Mouse (Mus musculus) testis, postnatal 14 days (tissue): Measurements from ENCODE around the gene Cntnap2.
"Not testable (repeated sequence)": the region's sequence is repeated elsewhere in the genome, so short reads cannot be mapped to it uniquely, and the experiment has no call there.

Experiments
- DNase-seq: peaks from one replicate; pipeline ENCODE4 v3.0.0; 2021; ENCODE audit warnings: low spot score

The Cntnap2 gene

GRCm38 (mm10) chr6:46972640-46973039, 1913.5 kb downstream of the Cntnap2 start:
- DNase-seq = no peak

- no peak for DNase-seq
These were observed 1936.9 kb downstream of the Cntnap2 start for GRCm38 (mm10) chr6:46996010-46996602.

- DNase-seq = no peak
These were observed 1945.3 kb downstream of the Cntnap2 start for GRCm38 (mm10) chr6:47004430-47004829.

- DNase-seq = no peak
These were observed 1953.8 kb downstream of the Cntnap2 start for GRCm38 (mm10) chr6:47012933-47013332.

- DNase-seq = peak; percentile 72
These were observed 1954.4 kb downstream of the Cntnap2 start for GRCm38 (mm10) chr6:47013535-47013934.

- DNase-seq = no peak
These were observed 1955.9 kb downstream of the Cntnap2 start for GRCm38 (mm10) chr6:47014886-47015586.

- no peak for DNase-seq
These were observed 1967.0 kb downstream of the Cntnap2 start for GRCm38 (mm10) chr6:47026064-47026686.

- no peak for DNase-seq
These were observed 1972.2 kb downstream of the Cntnap2 start for GRCm38 (mm10) chr6:47031362-47031761.

GRCm38 (mm10) chr6:47042602-47043001, 1983.4 kb downstream of the Cntnap2 start:
- no peak for DNase-seq

GRCm38 (mm10) chr6:47043586-47043985, 1984.4 kb downstream of the Cntnap2 start:
- DNase-seq = no peak

- DNase-seq = peak; percentile 8
These were observed 1985.4 kb downstream of the Cntnap2 start for GRCm38 (mm10) chr6:47044385-47045200.

GRCm38 (mm10) chr6:47049051-47049450, 1989.9 kb downstream of the Cntnap2 start:
- no peak for DNase-seq

GRCm38 (mm10) chr6:47050319-47051222, 1991.4 kb downstream of the Cntnap2 start:
- no peak for DNase-seq

- no peak for DNase-seq
These were observed 2002.2 kb downstream of the Cntnap2 start for GRCm38 (mm10) chr6:47061341-47061740.

GRCm38 (mm10) chr6:47089998-47090397, 2030.8 kb downstream of the Cntnap2 start:
- no peak for DNase-seq

- DNase-seq = no peak
These were observed 2045.8 kb downstream of the Cntnap2 start for GRCm38 (mm10) chr6:47104951-47105350.

GRCm38 (mm10) chr6:47109582-47110220, 2050.5 kb downstream of the Cntnap2 start:
- no peak for DNase-seq

GRCm38 (mm10) chr6:47134063-47134462, 2074.9 kb downstream of the Cntnap2 start:
- not testable (repeated sequence) for DNase-seq

GRCm38 (mm10) chr6:47153018-47153417, 2093.9 kb downstream of the Cntnap2 start:
- DNase-seq = not testable (repeated sequence)

- DNase-seq = not testable (repeated sequence)
These were observed 2115.6 kb downstream of the Cntnap2 start for GRCm38 (mm10) chr6:47174580-47175294.
